In genomic region chr9:62347201-62347600, GRCm38 (mm10) we compare ENCODE assay signal across 13 mouse cellular contexts. TPM values are rescaled to one million over a fixed set of nuclear protein-coding genes. Genes with fewer than 3 reads are reported as not detected.
A peak's percentile ranks its signal among the peaks of the same experiment; 100 is the strongest.
DNase-seq lines count a peak whose midpoint lies in the region; ATAC-seq and TF ChIP-seq lines count a peak whose summit lies in the region.
"Had no signal": no experiment of that assay in that cellular context is flagged by ENCODE, and none has a peak within 500 bp of the region (broad histone marks: within the 10 kb centered on the region; RNA-seq: fewer than 3 reads in every experiment).

No protein-coding gene starts in this region.

- TF ChIP-seq CTCF in liver, postnatal 0 days (IDR thresholded peaks at IDR 0.05; ENCODE audit: low read depth): no peak

- no peak for TF ChIP-seq EP300 in liver, postnatal 0 days (IDR thresholded peaks at IDR 0.05; ENCODE audit: low read depth)

- 77% methylated on average over 5 of the region's 5 CpGs for WGBS in hindbrain, embryonic 12.5 days
- 81% methylated on average over 5 of the region's 5 CpGs for WGBS in hindbrain, embryonic 14.5 days
- WGBS in midbrain, embryonic 12.5 days: 78% methylated on average over 5 of the region's 5 CpGs
- WGBS in midbrain, embryonic 13.5 days: 70% methylated on average over 5 of the region's 5 CpGs
- 73% methylated on average over 5 of the region's 5 CpGs for WGBS in liver, postnatal 0 days (ENCODE audit: insufficient replicate concordance)

- no peak for ATAC-seq in hindbrain, embryonic 12.5 days (ENCODE audit: low FRiP score)
- ATAC-seq in hindbrain, embryonic 14.5 days (ENCODE audit: low FRiP score): no peak
- no peak for ATAC-seq in midbrain, embryonic 12.5 days (ENCODE audit: low FRiP score, low read depth)
- no peak for ATAC-seq in midbrain, embryonic 13.5 days
- ATAC-seq in liver, postnatal 0 days: no peak
- no peak for ATAC-seq in megakaryocyte, adult 5-6 weeks (ENCODE audit: poor library complexity, severe bottlenecking)

- no peak overlapping the region for H3K4me2 ChIP-seq in hindbrain, embryonic 12.5 days (replicated peaks)
- no peak overlapping the region for H3K4me2 ChIP-seq in hindbrain, embryonic 14.5 days (replicated peaks)
- H3K4me2 ChIP-seq in midbrain, embryonic 12.5 days (replicated peaks): no peak overlapping the region
- H3K4me2 ChIP-seq in midbrain, embryonic 13.5 days (replicated peaks): no peak overlapping the region; the same call in 1 of the 2 replicates
- H3K4me2 ChIP-seq in liver, postnatal 0 days (ENCODE audit: low read depth, low read length): peak overlapping the region; percentile 45
- H3K4me2 ChIP-seq: embryonic facial prominence, embryonic 12.5 days had no signal

- DNase-seq in cerebellum, adult 8-10 months: peak; percentile 9
- no peak for DNase-seq in cerebellum, adult 11 months
- DNase-seq in hindbrain, embryonic 14.5 days (ENCODE audit: low spot score): no peak
- peak; percentile 16 for DNase-seq in liver, postnatal 0 days
- DNase-seq: layer of hippocampus, postnatal 36 days; right cerebral cortex, postnatal 4 days had no signal

- no peaks in the 10 kb centered on the region for H3K36me3 ChIP-seq in hindbrain, embryonic 12.5 days
- no peaks in the 10 kb centered on the region for H3K36me3 ChIP-seq in hindbrain, embryonic 14.5 days (replicated peaks; ENCODE audit: control insufficient read depth, insufficient read depth)
- H3K36me3 ChIP-seq in midbrain, embryonic 12.5 days: no peaks in the 10 kb centered on the region
- no peaks in the 10 kb centered on the region for H3K36me3 ChIP-seq in midbrain, embryonic 13.5 days
- H3K36me3 ChIP-seq in liver, postnatal 0 days (replicated peaks; ENCODE audit: insufficient read depth, low read length): 0 out of 2 replicates have a peak, but pooled peaks cover 4% of the 10 kb centered on the region
- H3K36me3 ChIP-seq: embryonic facial prominence, embryonic 12.5 days had no signal

- H3K27ac ChIP-seq in hindbrain, embryonic 12.5 days: peak overlapping the region; percentile 13; the same call in 1 of the 2 replicates
- H3K27ac ChIP-seq in hindbrain, embryonic 14.5 days: no peak overlapping the region
- no peak overlapping the region for H3K27ac ChIP-seq in midbrain, embryonic 12.5 days (replicated peaks)
- no peak overlapping the region for H3K27ac ChIP-seq in midbrain, embryonic 13.5 days
- peak overlapping the region; percentile 99 for H3K27ac ChIP-seq in liver, postnatal 0 days (ENCODE audit: low read depth)
- H3K27ac ChIP-seq: embryonic facial prominence, embryonic 12.5 days; liver, embryonic 14.5 days; stomach, postnatal 0 days had no signal

- H3K9me3 ChIP-seq in hindbrain, embryonic 12.5 days (replicated peaks): no peaks in the 10 kb centered on the region
- H3K9me3 ChIP-seq in hindbrain, embryonic 14.5 days (ENCODE audit: control insufficient read depth, low read length): no peaks in the 10 kb centered on the region
- H3K9me3 ChIP-seq in midbrain, embryonic 12.5 days: no peaks in the 10 kb centered on the region
- no peaks in the 10 kb centered on the region for H3K9me3 ChIP-seq in midbrain, embryonic 13.5 days
- no peaks in the 10 kb centered on the region for H3K9me3 ChIP-seq in liver, postnatal 0 days (ENCODE audit: low read length)
- H3K9me3 ChIP-seq: embryonic facial prominence, embryonic 12.5 days had no signal

- H3K27me3 ChIP-seq in hindbrain, embryonic 12.5 days: no peaks in the 10 kb centered on the region
- no peaks in the 10 kb centered on the region for H3K27me3 ChIP-seq in hindbrain, embryonic 14.5 days (ENCODE audit: control insufficient read depth, insufficient read depth, low read length)
- H3K27me3 ChIP-seq in midbrain, embryonic 12.5 days: no peaks in the 10 kb centered on the region
- no peaks in the 10 kb centered on the region for H3K27me3 ChIP-seq in midbrain, embryonic 13.5 days
- H3K27me3 ChIP-seq in liver, postnatal 0 days (ENCODE audit: insufficient read depth, low read length): no peaks in the 10 kb centered on the region
- H3K27me3 ChIP-seq: embryonic facial prominence, embryonic 12.5 days had no signal

- peaks cover 54% of the 10 kb centered on the region for H3K4me1 ChIP-seq in hindbrain, embryonic 12.5 days
- H3K4me1 ChIP-seq in hindbrain, embryonic 14.5 days (replicated peaks; ENCODE audit: control insufficient read depth, insufficient read depth, low read length): peaks cover 43% of the 10 kb centered on the region
- peaks cover 61% of the 10 kb centered on the region for H3K4me1 ChIP-seq in midbrain, embryonic 12.5 days
- H3K4me1 ChIP-seq in midbrain, embryonic 13.5 days (replicated peaks): peaks cover 64% of the 10 kb centered on the region
- H3K4me1 ChIP-seq in liver, postnatal 0 days (ENCODE audit: insufficient read depth): peaks cover 51% of the 10 kb centered on the region

- no peak overlapping the region for H3K4me3 ChIP-seq in hindbrain, embryonic 12.5 days
- H3K4me3 ChIP-seq in hindbrain, embryonic 14.5 days (replicated peaks; ENCODE audit: low read length): no peak overlapping the region
- H3K4me3 ChIP-seq in midbrain, embryonic 12.5 days: no peak overlapping the region
- no peak overlapping the region for H3K4me3 ChIP-seq in midbrain, embryonic 13.5 days (replicated peaks)
- H3K4me3 ChIP-seq in liver, postnatal 0 days (ENCODE audit: low read depth, low read length): no peak overlapping the region
- H3K4me3 ChIP-seq: embryonic facial prominence, embryonic 12.5 days had no signal

- H3K9ac ChIP-seq in hindbrain, embryonic 12.5 days: 0 out of 2 replicates have a peak overlapping the region, but pooled peaks have one; percentile 5
- no peak overlapping the region for H3K9ac ChIP-seq in hindbrain, embryonic 14.5 days
- peak overlapping the region; percentile 21; the same call in 1 of the 2 replicates for H3K9ac ChIP-seq in midbrain, embryonic 12.5 days (replicated peaks)
- H3K9ac ChIP-seq in midbrain, embryonic 13.5 days (replicated peaks): no peak overlapping the region
- peak overlapping the region; percentile 26; the same call in 1 of the 2 replicates for H3K9ac ChIP-seq in liver, postnatal 0 days (replicated peaks)
- H3K9ac ChIP-seq: embryonic facial prominence, embryonic 12.5 days; liver, embryonic 14.5 days had no signal

RNA-seq across cellular contexts. Expression of gene Anp32a, which starts 6.1 kb away (rescaled TPM):
- polyA plus RNA-seq in hindbrain, embryonic 12.5 days (2016; fragmentation: Nextera tagmentation; extraction: Ambion mirVana): 166 and 171 TPM in 2 replicates
- 73.0 and 85.4 TPM in 2 replicates for polyA plus RNA-seq in hindbrain, embryonic 14.5 days (2014; fragmentation: Nextera tagmentation; extraction: Ambion mirVana)
- 182 and 184 TPM in 2 replicates for polyA plus RNA-seq in midbrain, embryonic 12.5 days (2016; fragmentation: Nextera tagmentation; extraction: Ambion mirVana)
- polyA plus RNA-seq in midbrain, embryonic 13.5 days (2015; fragmentation: Nextera tagmentation; extraction: Ambion mirVana): 149 and 175 TPM in 2 replicates
- polyA plus RNA-seq in liver, postnatal 0 days (2015; fragmentation: Nextera tagmentation; extraction: Ambion mirVana): 54.5 and 60.4 TPM in 2 replicates
- 257 and 275 TPM in 2 replicates for total RNA-seq in megakaryocyte, adult 5-6 weeks (2015)
- 587 and 621 TPM in 2 replicates for total RNA-seq in megakaryocyte, adult 5-6 weeks (2017)

Comparison
In these comparisons a context has a peak if more than half of its experiments do, and no peak if none do; other contexts are left out.
1. DNase-seq: peak in cerebellum, adult 8-10 months (single experiment) and liver, postnatal 0 days (single experiment); none in cerebellum, adult 11 months (single experiment) and hindbrain, embryonic 14.5 days (single experiment).
2. H3K27ac ChIP-seq: peak in hindbrain, embryonic 12.5 days (single experiment) and liver, postnatal 0 days (single experiment); none in hindbrain, embryonic 14.5 days (single experiment), midbrain, embryonic 12.5 days (single experiment) and midbrain, embryonic 13.5 days (single experiment).
3. H3K9ac ChIP-seq: peak in hindbrain, embryonic 12.5 days (single experiment), midbrain, embryonic 12.5 days (single experiment) and liver, postnatal 0 days (single experiment); none in hindbrain, embryonic 14.5 days (single experiment) and midbrain, embryonic 13.5 days (single experiment).